Mouse (Mus musculus) common myeloid progenitor, adult 5-6 weeks (primary cell): ENCODE data around the gene Lcn2. TPM values are rescaled to one million over a fixed set of nuclear protein-coding genes. Genes with fewer than 3 reads are reported as not detected.
"Not testable (repeated sequence)": the region's sequence is repeated elsewhere in the genome, so short reads cannot be mapped to it uniquely, and the experiment has no call there.

Source experiments
- ATAC-seq: replicated peaks from 2 replicates; pipeline ENCODE4 v1.8.0; 2016; ENCODE audit warnings: low read depth, mild to moderate bottlenecking, moderate TSS enrichment, inconsistent platforms; ENCODE audit not compliant: poor library complexity, severe bottlenecking
- total RNA-seq: library from RNA; stranded (forward); fragments of 200-1000, 187-1606 nt; gene quantifications from 2 replicates; pipeline ENCODE4 v1.2.3, GENCODE M21; 2017

Lcn2 gene
- total RNA-seq, 1 experiment from 2014 or later = 17.2 TPM

- no peak for ATAC-seq
Observed at GRCm38 (mm10) chr2:32375317-32375940, 12.6 kb downstream of the Lcn2 start.

- no peak for ATAC-seq
Observed at GRCm38 (mm10) chr2:32374191-32374590, 13.9 kb downstream of the Lcn2 start.

- no peak for ATAC-seq
Observed at GRCm38 (mm10) chr2:32367315-32367714, 20.7 kb downstream of the Lcn2 start.

- no peak for ATAC-seq
Observed at GRCm38 (mm10) chr2:32364121-32364520, 23.9 kb downstream of the Lcn2 start.

- ATAC-seq = peak; percentile 26
Observed at GRCm38 (mm10) chr2:32363376-32364106, 24.5 kb downstream of the Lcn2 start.

GRCm38 (mm10) chr2:32362817-32363340, 25.2 kb downstream of the Lcn2 start:
- ATAC-seq = peak; percentile 69

- ATAC-seq = not testable (repeated sequence)
Observed at GRCm38 (mm10) chr2:32362274-32362673, 25.8 kb downstream of the Lcn2 start.

GRCm38 (mm10) chr2:32361437-32361836, 26.6 kb downstream of the Lcn2 start:
- peak; percentile 46 for ATAC-seq

- ATAC-seq = no peak
Observed at GRCm38 (mm10) chr2:32360741-32361140, 27.3 kb downstream of the Lcn2 start.

GRCm38 (mm10) chr2:32358381-32358780, 29.7 kb downstream of the Lcn2 start:
- no peak for ATAC-seq

- no peak for ATAC-seq
Observed at GRCm38 (mm10) chr2:32357710-32358109, 30.3 kb downstream of the Lcn2 start.

- ATAC-seq = no peak
Observed at GRCm38 (mm10) chr2:32356216-32356615, 31.8 kb downstream of the Lcn2 start.

GRCm38 (mm10) chr2:32354336-32354895, 33.6 kb downstream of the Lcn2 start:
- ATAC-seq = no peak

GRCm38 (mm10) chr2:32353836-32354235, 34.2 kb downstream of the Lcn2 start:
- no peak for ATAC-seq

GRCm38 (mm10) chr2:32353007-32353542, 35.0 kb downstream of the Lcn2 start, which contains the start of gene Dnm1:
TSS of gene Dnm1 (minus strand) at chr2:32353338.
- ATAC-seq = peak; percentile 84

- 0 out of 2 replicates have a peak, but pooled peaks have one; percentile 16 for ATAC-seq
Observed at GRCm38 (mm10) chr2:32352151-32353006, 35.7 kb downstream of the Lcn2 start, which contains the start of gene Ciz1. TSS of gene Ciz1 (plus strand) at chr2:32352327.

- no peak for ATAC-seq
Observed at GRCm38 (mm10) chr2:32351471-32351961, 36.5 kb downstream of the Lcn2 start.

GRCm38 (mm10) chr2:32350471-32351051, 37.5 kb downstream of the Lcn2 start:
- no peak for ATAC-seq

- no peak for ATAC-seq
Observed at GRCm38 (mm10) chr2:32349625-32350255, 38.3 kb downstream of the Lcn2 start.
